17 mouse cellular contexts compared by ENCODE assay signal in genomic region chrX:106582886-106583285, GRCm38 (mm10). TPM values are rescaled to one million over a fixed set of nuclear protein-coding genes. Genes with fewer than 3 reads are reported as not detected.
"Had no signal": no experiment of that assay in that cellular context is flagged by ENCODE, and none has a peak within 500 bp of the region (broad histone marks: within the 10 kb centered on the region; RNA-seq: fewer than 3 reads in every experiment).

Gm5127 (plus strand) TSS chrX:106583186.

- H3K4me1 ChIP-seq: lung, embryonic 15.5 days; midbrain, embryonic 13.5 days; midbrain, embryonic 15.5 days; neural tube, embryonic 12.5 days had no signal

- H3K9me3 ChIP-seq: lung, embryonic 15.5 days; midbrain, embryonic 13.5 days; midbrain, embryonic 15.5 days; neural tube, embryonic 12.5 days had no signal

- ATAC-seq: liver, postnatal 0 days; lung, postnatal 0 days; midbrain, embryonic 13.5 days; midbrain, embryonic 15.5 days had no signal

- H3K27me3 ChIP-seq: lung, embryonic 15.5 days; midbrain, embryonic 13.5 days; midbrain, embryonic 15.5 days; neural tube, embryonic 12.5 days had no signal

- H3K36me3 ChIP-seq: lung, embryonic 15.5 days; midbrain, embryonic 13.5 days; midbrain, embryonic 15.5 days; neural tube, embryonic 12.5 days had no signal

- H3K4me3 ChIP-seq: lung, embryonic 15.5 days; midbrain, embryonic 13.5 days; midbrain, embryonic 15.5 days; neural tube, embryonic 12.5 days had no signal

- DNase-seq: liver, postnatal 0 days; lung, adult 2 months; lung, postnatal 14 days; lung, postnatal 4 days; right cerebral cortex, postnatal 14 days; spleen, adult 18-20 months; thymus, adult 2 months; thymus, postnatal 25 days; thymus, postnatal 4 days had no signal

- H3K27ac ChIP-seq: lung, embryonic 15.5 days; midbrain, embryonic 13.5 days; midbrain, embryonic 15.5 days; neural tube, embryonic 12.5 days had no signal

RNA-seq across cellular contexts. Expression of gene Gm5127, which starts in this region (rescaled TPM):
- total RNA-seq: megakaryocyte-erythroid progenitor cell, adult 5-6 weeks; monocyte, adult 5-6 weeks had no signal
- polyA plus RNA-seq: liver, postnatal 0 days; lung, embryonic 15.5 days; neural tube, embryonic 14.5 days had no signal
